Mouse (Mus musculus): ENCODE results near the gene Sln. TPM values are rescaled to one million over a fixed set of nuclear protein-coding genes. Genes with fewer than 3 reads are reported as not detected.

Sln gene
- total RNA-seq (2023): not detected

GRCm38 (mm10) chr9:53849864-53850263, at the start of gene Sln:
Sln (plus strand) TSS chr9:53850164.

Other genes with a start within 250 kb of the Sln start
- 10 to 100 TPM; 21.7 to 22.6 TPM for gene Acat1, start 239.8 kb upstream of the Sln start, total RNA-seq (2023)
- 10 to 100 TPM; 23.0 to 24.1 TPM for gene Cul5, start 180.2 kb upstream of the Sln start, total RNA-seq (2023)
- 1 to 10 TPM; 6.5 to 8.4 TPM for gene Rab39, start 143.9 kb upstream of the Sln start, total RNA-seq (2023)
- gene Slc35f2, start 78.6 kb upstream of the Sln start, total RNA-seq (2023): under 1 TPM in 1 of 2 experiments, not detected in 1; 0.29 TPM
- gene Elmod1, start 125.1 kb downstream of the Sln start, total RNA-seq (2023): not detected
- gene Tnfaip8l3, start 218.2 kb downstream of the Sln start, total RNA-seq (2023): not detected

Measured in monocyte, adult 59 days (primary cell).